Mouse (Mus musculus): ENCODE data around the gene Zfp36.

DNA sequence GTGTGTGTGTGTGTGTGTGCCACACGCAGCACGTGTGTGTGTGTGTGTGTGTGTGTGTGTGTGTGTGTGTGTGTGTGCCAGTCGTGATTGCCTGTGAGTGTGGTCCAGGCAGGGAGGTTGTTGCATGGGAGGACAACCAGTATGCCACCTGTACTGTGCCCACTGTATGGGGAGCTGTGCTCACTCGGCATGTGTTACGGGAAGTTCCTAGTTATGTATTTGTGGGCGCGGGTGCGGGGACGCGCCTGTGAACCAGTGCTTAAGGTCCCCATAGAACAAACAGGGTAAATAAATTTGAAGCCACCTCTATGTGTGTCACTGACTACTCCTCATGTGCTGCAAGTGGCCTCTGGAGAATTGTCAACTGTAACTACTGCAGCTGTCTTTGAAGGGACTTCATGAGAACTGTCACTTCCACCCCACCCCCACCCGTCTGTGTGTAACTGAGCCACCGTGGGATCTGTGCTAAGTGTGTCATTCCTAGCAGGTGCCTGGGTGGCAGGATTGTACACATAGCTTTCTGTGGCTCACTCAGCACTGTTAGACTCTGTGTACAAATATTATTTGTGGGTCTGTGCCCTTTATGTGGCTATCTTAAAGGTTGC is 2.4 kb upstream of the Zfp36 start:
- TF ChIP-seq CTCF (IDR thresholded peaks at IDR 0.05; ENCODE audit: low read depth) (no peak), EP300 (IDR thresholded peaks at IDR 0.05; ENCODE audit: low read depth) (no peak)
